Mouse (Mus musculus): ENCODE measurements at regions not wholly inside any gene's neighbourhood (a gene's known extent, or its start where the extent isn't known, plus 50 kb on each side); places are given as distances from the start of the nearest gene placed in this dataset.

DNA sequence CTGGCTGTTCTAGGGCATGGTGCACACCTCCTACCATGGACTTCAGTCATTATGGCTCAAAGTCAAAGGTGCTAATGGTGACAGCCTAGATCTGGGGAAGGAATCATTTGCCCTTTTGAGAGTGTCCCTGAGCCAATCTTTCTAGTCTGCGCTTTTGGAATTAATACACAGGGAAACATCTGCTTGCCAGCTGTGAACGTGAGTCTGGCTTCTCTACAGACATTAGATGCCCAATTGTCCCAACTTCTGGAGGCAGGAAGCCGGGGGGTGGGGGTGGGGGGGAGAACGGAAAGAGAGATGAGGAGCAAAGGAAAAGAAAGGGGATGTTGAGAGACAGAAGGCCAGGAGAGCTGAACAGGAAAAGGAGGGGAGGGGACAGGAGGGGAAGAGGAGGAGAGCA lies 377.9 kb upstream of the Spred2 start:
- DNase-seq (ENCODE audit: low read depth, low spot score), result no peak
- Histone ChIP-seq H3K4me3 (ENCODE audit: insufficient read depth in 1 of 2, low read depth in 1 of 2, low read length in 2 of 2, poor library complexity in 1 of 2, severe bottlenecking in 1 of 2) (no peak overlapping the region), H3K4me1 (ENCODE audit: control insufficient read depth in 2 of 2, insufficient read depth in 2 of 2, low read length in 2 of 2, poor library complexity in 1 of 2) (no peaks in the 10 kb centered on the region), H3K27ac (ENCODE audit: insufficient read depth, low read depth, low read length, poor library complexity, severe bottlenecking) (no peak overlapping the region), H3K9me3 (ENCODE audit: control insufficient read depth, insufficient read depth, low read depth, low read length) (no peaks in the 10 kb centered on the region), H3K36me3 (ENCODE audit: control insufficient read depth, insufficient read depth, low read length, poor library complexity, severe bottlenecking) (no peaks in the 10 kb centered on the region), H3K9ac (ENCODE audit: insufficient read depth, low read depth, low read length, poor library complexity, severe bottlenecking) (no peak overlapping the region)
- in situ Hi-C loops (cut with MboI; ENCODE audit: low sequenced_read_pairs in 2 of 2, unreplicated experiment in 2 of 2), result no loop called here
- TF ChIP-seq HCFC1 (IDR thresholded peaks at IDR 0.05; ENCODE audit: borderline replicate concordance, insufficient read depth, low read length), result no peak
- TF ChIP-seq ZNF384 (IDR thresholded peaks at IDR 0.05; ENCODE audit: low read depth, low read length), result no peak
- TF ChIP-seq CHD2 (IDR thresholded peaks at IDR 0.05; ENCODE audit: low read depth, low read length), result no peak

DNA sequence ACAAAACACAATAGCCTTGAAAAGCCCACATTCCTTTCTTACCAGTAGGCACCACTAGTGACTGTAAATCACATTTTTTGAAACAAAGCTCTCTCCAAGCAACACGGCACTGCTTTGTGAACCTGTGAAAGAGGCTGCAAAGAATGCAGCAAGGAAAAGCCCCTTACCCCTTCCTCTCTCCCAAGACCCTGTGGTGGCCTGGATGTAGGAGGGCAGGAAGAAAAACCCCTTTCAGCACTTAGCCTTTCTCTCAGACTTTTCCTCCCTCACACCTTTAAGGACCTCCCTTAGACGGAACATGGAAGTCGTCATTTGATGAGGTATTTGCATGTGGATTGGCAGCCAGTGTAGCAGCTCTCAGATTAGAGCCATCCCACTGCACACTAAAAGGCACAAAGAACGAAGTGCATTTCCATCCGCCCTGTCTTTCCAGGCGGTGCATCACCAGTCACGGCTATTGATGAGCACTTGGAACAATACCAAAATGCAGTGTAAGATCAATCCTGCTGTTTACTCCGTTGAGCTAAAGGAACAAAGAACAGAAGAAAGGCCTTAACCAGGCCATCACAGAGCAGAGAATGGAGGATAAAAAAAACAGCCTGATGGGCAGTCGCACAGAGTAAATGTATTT lies 369.7 kb upstream of the Spred2 start:
- in situ Hi-C loops (cut with MboI; ENCODE audit: low sequenced_read_pairs in 2 of 2, unreplicated experiment in 2 of 2), result no loop called here
- DNase-seq (ENCODE audit: low read depth, low spot score), result no peak

DNA sequence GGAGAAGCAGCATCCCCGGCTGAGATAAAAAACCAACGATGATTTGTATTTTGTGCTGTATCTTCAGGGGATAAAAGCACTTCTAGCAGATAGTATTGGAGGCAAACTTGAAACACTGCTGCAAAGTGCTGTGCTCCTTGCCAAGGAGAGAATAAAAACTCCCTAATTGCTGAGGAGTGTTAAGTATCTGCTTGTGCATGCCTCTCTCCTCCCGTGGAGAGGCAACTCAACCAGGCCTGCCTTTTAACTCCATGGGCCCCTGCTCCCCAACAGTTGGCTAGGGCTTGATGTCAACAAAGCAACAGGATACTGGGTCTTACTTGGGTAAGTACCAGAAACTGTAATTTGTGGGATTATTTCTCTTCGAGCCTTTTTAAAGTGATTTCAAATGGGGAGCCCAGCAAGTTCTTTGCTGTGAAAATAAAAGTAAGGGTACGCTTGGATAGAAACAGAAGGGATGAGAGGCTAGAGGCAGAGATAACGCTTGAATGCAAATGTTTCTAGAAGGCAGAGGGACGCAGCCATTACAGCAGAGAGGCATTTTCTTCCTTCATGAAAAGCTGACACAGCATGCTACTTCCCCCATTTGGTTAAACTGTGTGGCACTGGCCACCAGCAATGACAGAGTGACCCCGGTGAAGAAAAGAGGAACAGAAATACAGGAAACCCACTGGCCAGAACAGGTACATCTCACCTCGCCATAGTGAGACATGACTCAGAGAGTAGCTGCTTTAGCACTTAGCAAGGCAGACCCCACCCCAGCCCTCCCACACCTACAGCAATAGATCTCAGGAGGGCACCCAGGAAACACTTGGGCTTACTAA lies 369.0 kb upstream of the Spred2 start:
- TF ChIP-seq HCFC1 (IDR thresholded peaks at IDR 0.05; ENCODE audit: borderline replicate concordance, insufficient read depth, low read length) (no peak), ZNF384 (IDR thresholded peaks at IDR 0.05; ENCODE audit: low read depth, low read length) (no peak), CHD2 (IDR thresholded peaks at IDR 0.05; ENCODE audit: low read depth, low read length) (no peak), ZC3H11A (IDR thresholded peaks at IDR 0.05; ENCODE audit: borderline replicate concordance, low read depth, low read length) (no peak), MAFK (IDR thresholded peaks at IDR 0.05; ENCODE audit: insufficient read depth, low read depth, low read length) (no peak)
- no peaks in the 10 kb centered on the region for H3K9me3 ChIP-seq (ENCODE audit: control insufficient read depth, insufficient read depth, low read depth, low read length)
- in situ Hi-C loops (cut with MboI; ENCODE audit: low sequenced_read_pairs in 2 of 2, unreplicated experiment in 2 of 2), result no loop called here
- H3K27ac ChIP-seq (ENCODE audit: insufficient read depth, low read depth, low read length, poor library complexity, severe bottlenecking), result no peak overlapping the region
- no peak overlapping the region for H3K9ac ChIP-seq (ENCODE audit: insufficient read depth, low read depth, low read length, poor library complexity, severe bottlenecking)
- no peak for DNase-seq (ENCODE audit: low read depth, low spot score)
- H3K36me3 ChIP-seq (ENCODE audit: control insufficient read depth, insufficient read depth, low read length, poor library complexity, severe bottlenecking), result no peaks in the 10 kb centered on the region
- no peaks in the 10 kb centered on the region for H3K4me1 ChIP-seq (ENCODE audit: control insufficient read depth in 2 of 2, insufficient read depth in 2 of 2, low read length in 2 of 2, poor library complexity in 1 of 2)
- no peak overlapping the region for H3K4me3 ChIP-seq (ENCODE audit: insufficient read depth in 1 of 2, low read depth in 1 of 2, low read length in 2 of 2, poor library complexity in 1 of 2, severe bottlenecking in 1 of 2)

More for the DNA sequence above, 369.7 kb upstream of the Spred2 start:
- H3K27ac ChIP-seq (ENCODE audit: insufficient read depth, low read depth, low read length, poor library complexity, severe bottlenecking), result no peak overlapping the region
- H3K4me1 ChIP-seq (ENCODE audit: control insufficient read depth in 2 of 2, insufficient read depth in 2 of 2, low read length in 2 of 2, poor library complexity in 1 of 2), result no peaks in the 10 kb centered on the region
- no peak for TF ChIP-seq MAFK (IDR thresholded peaks at IDR 0.05; ENCODE audit: insufficient read depth, low read depth, low read length)
- TF ChIP-seq HCFC1 (IDR thresholded peaks at IDR 0.05; ENCODE audit: borderline replicate concordance, insufficient read depth, low read length), result no peak
- TF ChIP-seq ZC3H11A (IDR thresholded peaks at IDR 0.05; ENCODE audit: borderline replicate concordance, low read depth, low read length), result no peak
- TF ChIP-seq ZNF384 (IDR thresholded peaks at IDR 0.05; ENCODE audit: low read depth, low read length), result no peak
- no peak for TF ChIP-seq CHD2 (IDR thresholded peaks at IDR 0.05; ENCODE audit: low read depth, low read length)
- no peak overlapping the region for H3K4me3 ChIP-seq (ENCODE audit: insufficient read depth in 1 of 2, low read depth in 1 of 2, low read length in 2 of 2, poor library complexity in 1 of 2, severe bottlenecking in 1 of 2)
- no peaks in the 10 kb centered on the region for H3K36me3 ChIP-seq (ENCODE audit: control insufficient read depth, insufficient read depth, low read length, poor library complexity, severe bottlenecking)
- no peak overlapping the region for H3K9ac ChIP-seq (ENCODE audit: insufficient read depth, low read depth, low read length, poor library complexity, severe bottlenecking)
- no peaks in the 10 kb centered on the region for H3K9me3 ChIP-seq (ENCODE audit: control insufficient read depth, insufficient read depth, low read depth, low read length)

DNA sequence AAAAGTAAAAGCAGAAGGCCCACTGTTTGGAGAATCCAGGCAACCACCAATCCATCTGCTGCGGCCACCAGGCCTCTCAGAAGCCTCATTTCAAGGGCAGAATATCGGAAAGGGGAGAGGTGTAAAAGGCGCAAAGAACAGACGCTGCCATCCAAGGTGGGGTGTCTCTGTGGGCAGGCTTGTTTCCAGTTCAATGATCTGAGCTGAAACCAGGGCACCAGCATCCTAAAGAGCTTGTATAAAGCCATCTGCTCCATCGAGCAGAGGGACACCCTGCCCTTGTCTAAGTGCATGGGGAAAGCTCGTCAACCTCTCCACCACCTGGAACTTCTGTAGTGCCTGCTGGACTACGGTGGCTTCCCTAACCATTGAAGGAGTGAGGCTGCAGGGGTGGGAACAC lies 363.7 kb upstream of the Spred2 start:
- H3K4me3 ChIP-seq (ENCODE audit: insufficient read depth in 1 of 2, low read depth in 1 of 2, low read length in 2 of 2, poor library complexity in 1 of 2, severe bottlenecking in 1 of 2), result no peak overlapping the region
- H3K9me3 ChIP-seq (ENCODE audit: control insufficient read depth, insufficient read depth, low read depth, low read length), result no peaks in the 10 kb centered on the region
- no peak for TF ChIP-seq CHD2 (IDR thresholded peaks at IDR 0.05; ENCODE audit: low read depth, low read length)
- no peak for TF ChIP-seq ZNF384 (IDR thresholded peaks at IDR 0.05; ENCODE audit: low read depth, low read length)
- TF ChIP-seq MAFK (IDR thresholded peaks at IDR 0.05; ENCODE audit: insufficient read depth, low read depth, low read length), result no peak
- no peak for TF ChIP-seq HCFC1 (IDR thresholded peaks at IDR 0.05; ENCODE audit: borderline replicate concordance, insufficient read depth, low read length)
- TF ChIP-seq ZC3H11A (IDR thresholded peaks at IDR 0.05; ENCODE audit: borderline replicate concordance, low read depth, low read length), result no peak
- H3K9ac ChIP-seq (ENCODE audit: insufficient read depth, low read depth, low read length, poor library complexity, severe bottlenecking), result no peak overlapping the region
- in situ Hi-C loops (cut with MboI; ENCODE audit: low sequenced_read_pairs in 2 of 2, unreplicated experiment in 2 of 2), result no loop called here
- no peak overlapping the region for H3K27ac ChIP-seq (ENCODE audit: insufficient read depth, low read depth, low read length, poor library complexity, severe bottlenecking)
- H3K4me1 ChIP-seq (ENCODE audit: control insufficient read depth in 2 of 2, insufficient read depth in 2 of 2, low read length in 2 of 2, poor library complexity in 1 of 2), result no peaks in the 10 kb centered on the region
- no peaks in the 10 kb centered on the region for H3K36me3 ChIP-seq (ENCODE audit: control insufficient read depth, insufficient read depth, low read length, poor library complexity, severe bottlenecking)
- DNase-seq (ENCODE audit: low read depth, low spot score), result no peak

All from ES-E14 (cell line).